Mouse (Mus musculus) lung, postnatal 25 days (tissue): ENCODE data around the gene Gtf3c5.

ENCODE experiments used
- DNase-seq: peaks from one replicate; pipeline ENCODE4 v3.0.0; 2022; ENCODE audit warnings: low spot score

Gtf3c5 gene

DNA sequence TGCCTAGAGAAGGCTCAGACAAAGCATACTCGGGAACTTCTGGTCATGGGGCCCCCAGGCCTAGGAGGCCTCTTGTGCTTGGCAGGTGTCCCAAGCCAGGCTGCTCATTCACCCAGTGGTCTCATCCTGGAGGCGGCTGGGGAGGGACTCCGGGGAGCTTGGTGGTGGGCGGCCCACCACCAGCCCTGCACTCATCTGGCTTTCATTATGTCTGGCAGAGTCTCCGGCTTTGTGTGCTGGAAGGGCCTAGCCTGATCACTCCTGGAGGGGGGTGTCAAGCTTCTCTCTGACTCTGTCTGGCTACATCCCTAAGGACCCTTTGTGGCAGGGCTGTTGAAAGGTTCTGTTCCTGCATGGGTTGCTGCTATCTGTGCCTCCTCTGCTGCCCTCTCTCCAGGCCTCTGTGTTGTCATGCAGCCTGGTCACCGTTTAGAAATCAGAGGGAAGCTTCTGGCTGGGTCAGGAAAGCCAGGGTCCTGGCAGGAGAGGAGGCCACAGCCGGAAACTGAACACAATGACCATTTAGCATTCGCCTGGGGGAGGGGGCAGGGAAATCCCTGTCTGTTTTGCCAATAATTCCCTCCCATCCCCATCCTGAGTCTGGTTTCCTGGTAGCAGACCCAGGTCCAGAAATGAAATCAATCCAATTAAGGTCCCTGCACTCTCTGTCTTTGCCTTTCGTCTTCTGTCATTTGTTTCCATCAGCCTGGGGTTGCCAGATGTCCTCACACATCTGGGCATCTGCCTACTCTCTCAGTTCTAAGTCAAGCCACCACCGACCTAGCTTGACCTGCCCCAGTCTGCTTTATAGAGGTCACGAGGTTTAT is 48.9 kb downstream of the Gtf3c5 start:
- peak; percentile 64 for DNase-seq

DNA sequence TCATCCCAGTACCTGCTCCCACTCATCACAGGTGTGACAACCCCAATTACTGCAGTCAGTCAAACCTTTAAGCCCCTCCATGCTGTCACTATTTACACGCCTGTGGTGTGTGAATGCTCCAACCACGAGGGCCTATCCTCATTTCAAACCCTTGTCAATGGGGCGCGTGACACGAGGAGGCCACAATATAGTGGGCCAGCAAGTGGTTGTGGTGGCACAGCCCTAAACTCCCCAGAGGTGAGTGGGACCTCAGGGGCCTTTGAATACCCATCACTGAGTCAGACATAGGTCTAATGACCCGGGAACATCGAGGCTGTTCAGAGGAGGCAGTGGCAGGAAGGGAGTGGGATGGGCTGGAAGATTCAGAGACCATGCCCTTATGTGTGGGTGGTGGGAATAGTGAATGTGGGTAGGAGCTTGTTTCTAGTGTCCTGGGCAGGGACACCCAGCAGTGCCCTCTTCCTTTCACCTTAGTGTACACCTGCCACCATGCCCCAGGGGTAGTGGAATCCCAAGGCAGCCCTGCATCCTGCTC is 49.6 kb downstream of the Gtf3c5 start:
- DNase-seq: no peak

DNA sequence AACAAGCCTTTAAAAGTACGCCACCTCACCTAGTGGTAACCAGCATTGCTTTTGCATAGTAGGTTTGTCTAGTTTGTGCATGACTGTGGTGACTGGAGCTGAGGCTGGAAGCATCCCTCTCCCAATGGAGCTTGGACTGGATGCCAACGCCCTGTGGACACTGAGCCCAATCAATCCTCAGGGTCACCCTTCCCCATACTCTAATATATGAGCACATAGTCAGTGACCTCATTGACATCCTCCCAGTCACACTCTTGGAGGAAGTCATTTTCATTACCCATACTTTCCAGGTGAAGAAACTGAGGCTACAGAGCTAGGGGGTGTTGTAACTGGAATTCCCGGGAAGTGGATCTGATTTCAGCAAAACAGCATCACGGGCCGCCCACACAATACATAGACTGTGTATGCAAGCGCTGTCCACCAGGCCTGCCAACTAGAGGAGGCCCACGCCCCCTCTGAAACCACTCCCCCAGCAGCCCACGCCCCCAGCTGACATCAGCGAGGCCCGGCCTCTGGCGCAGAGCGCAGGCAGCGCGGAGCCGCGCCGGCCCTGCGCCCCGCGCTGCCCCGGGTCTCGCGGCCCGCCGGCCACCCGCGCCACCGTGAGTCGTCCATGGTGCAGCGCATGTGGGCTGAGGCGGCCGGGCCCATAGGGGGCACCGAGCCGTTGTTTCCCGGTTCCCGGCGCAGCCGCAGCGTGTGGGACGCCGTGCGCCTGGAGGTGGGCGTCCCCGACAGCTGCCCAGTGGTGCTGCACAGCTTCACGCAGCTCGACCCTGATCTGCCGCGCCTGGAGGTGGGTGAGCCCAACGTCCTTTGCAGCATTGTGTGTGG is 50.4 kb downstream of the Gtf3c5 start:
- DNase-seq: peak; percentile 92

DNA sequence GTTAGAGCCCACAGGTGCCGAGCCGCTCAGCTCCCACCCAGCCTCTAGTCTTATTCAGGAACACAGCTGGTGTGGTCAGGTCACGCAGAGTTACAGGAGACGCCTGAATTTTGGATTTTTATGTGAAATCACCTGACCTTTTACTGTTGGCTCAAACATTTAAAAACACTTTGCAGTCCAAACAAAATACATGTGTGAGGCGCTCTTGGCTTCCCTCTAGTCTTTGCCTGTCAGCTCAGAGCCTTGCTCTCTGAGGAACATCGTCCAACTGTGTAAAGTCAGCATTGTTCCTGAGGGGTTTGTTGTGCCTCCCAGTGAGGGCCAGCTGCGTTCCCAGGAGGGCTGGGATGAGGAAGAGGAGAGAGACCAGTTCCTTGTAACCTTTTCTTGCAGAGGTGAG is 53.2 kb downstream of the Gtf3c5 start:
- no peak for DNase-seq

DNA sequence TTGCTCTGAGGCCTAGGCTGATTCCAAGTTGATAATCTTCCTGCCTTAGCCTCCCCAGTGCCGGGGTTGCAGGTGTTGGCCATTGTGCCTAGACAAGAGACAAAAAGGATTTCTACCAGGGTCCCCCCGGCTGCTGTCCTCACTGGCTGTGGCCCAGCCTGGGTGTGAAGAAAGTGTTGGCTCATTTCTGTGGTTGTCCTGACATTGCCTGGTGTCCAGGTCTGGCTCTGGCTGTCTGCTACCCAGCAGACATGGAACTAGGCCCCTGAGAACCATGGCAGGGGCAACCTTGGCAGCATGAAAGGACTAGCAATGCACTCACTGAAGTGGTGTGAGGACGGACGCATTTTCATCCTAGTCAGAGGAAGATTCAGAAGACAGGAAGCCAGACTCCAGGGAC is 53.7 kb downstream of the Gtf3c5 start:
- no peak for DNase-seq

GRCm38 (mm10) chr2:28528354-28528730 is 55.2 kb downstream of the Gtf3c5 start:
- no peak for DNase-seq

- no peak for DNase-seq
These were observed 55.9 kb downstream of the Gtf3c5 start for GRCm38 (mm10) chr2:28527436-28528353.

GRCm38 (mm10) chr2:28525943-28526876 is 57.3 kb downstream of the Gtf3c5 start:
- no peak for DNase-seq

DNA sequence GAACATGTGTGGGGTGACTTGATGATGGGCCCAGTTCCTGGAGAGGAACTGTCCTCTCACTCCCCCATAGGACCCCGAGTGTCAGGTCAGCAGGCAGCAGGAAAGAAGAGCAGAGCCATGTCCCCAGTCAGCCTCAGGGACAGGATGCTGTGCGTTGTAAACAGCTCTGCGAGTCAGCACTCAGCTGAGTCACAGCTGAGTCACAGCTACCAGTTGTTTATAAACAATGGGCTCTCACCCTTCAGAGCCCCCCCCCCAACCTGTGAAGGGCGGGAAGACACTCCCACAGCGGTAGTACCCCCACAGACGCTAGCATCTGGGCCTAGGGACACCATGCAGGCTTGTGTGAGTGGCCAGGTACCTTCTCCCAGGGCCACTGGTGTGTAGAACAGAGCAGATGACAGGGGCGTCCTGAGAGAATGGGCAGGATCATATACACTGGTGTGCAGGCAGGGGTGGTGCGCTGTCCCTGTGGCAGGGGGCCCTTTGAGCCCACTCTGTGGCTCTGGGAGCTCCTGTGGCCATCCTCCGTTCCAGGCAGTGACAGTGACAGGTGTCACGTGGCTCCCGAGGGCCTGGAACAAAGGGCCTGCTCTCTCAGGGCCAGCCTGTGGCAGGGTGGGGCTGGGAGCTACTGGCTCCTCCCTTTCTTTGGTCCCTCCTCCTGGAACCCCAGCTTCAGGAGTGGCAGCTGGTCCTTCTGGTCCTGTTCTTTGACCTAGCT is 58.2 kb downstream of the Gtf3c5 start:
- DNase-seq: peak; percentile 91

DNA sequence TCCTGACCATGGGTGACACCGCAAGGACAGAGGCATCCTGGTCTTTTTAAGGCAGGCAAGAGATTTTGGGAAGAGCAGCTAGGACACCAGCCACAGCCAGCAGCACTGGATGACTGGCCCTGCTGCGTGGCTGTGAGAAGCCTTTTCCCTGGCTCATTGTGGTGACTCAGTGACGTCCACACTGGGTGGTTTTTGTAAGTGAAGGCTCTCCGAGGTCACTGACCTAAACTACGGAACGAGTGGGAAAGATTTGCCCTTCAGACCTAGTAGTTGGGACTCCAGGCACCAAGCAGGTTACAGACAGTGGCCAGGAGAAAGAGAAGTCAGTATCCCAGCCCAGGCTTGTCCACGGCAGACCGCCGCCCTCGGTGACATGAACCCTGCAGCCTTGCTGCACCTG is 59.1 kb downstream of the Gtf3c5 start:
- no peak for DNase-seq

DNA sequence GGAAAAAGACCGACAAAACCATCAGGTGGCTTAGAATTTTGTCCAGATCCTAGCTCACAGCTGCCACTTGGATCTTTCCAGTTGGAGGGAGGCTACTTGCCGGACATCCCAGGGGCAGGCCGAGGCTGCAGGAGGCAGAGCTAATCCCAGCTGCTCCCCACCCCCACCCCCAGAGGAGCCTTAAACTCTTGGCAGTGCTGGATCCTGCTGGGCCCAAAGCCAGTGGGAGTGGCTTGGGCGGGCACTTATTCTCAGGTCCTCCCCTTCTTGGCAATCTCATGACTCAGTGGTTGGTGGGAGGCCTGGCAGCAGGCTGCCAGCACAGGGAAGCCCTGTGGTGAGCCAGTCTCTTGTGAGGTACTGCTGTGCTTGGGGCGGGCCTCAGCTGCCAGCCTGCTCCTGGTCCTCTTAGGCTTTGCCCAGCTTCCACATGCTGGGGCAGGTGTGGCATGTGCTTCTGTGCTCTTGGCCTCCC is 59.9 kb downstream of the Gtf3c5 start:
- peak; percentile 92 for DNase-seq

GRCm38 (mm10) chr2:28522166-28522565 is 61.4 kb downstream of the Gtf3c5 start:
- no peak for DNase-seq

- DNase-seq: no peak
These were observed 61.9 kb downstream of the Gtf3c5 start for GRCm38 (mm10) chr2:28521571-28522151.

DNA sequence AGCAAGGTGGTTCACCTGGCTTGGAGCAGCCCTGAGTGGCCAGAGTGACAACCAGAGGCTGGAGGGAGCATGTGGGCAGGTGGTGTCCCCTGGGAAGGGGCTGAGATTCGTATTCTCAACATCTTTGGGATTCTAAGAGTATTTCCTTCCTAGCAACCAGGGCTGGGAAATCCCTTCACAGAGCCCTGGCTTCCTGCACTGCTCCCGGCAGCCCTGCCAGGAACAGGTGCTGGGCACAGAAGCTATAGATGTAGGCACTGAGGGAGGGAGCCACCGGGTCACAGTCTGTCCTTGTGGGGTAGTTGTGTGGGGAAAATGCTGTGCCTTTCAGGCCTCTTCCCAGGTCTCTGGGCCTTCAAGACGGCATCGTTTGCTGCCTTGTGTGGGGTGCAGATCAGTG is 63.0 kb downstream of the Gtf3c5 start:
- DNase-seq: no peak

GRCm38 (mm10) chr2:28518231-28518630 is 65.3 kb downstream of the Gtf3c5 start:
- DNase-seq: no peak

GRCm38 (mm10) chr2:28517206-28517909 is 66.2 kb downstream of the Gtf3c5 start:
- DNase-seq: peak; percentile 89
